Mouse (Mus musculus): ENCODE results near the gene Sorcs1.

The Sorcs1 gene

DNA sequence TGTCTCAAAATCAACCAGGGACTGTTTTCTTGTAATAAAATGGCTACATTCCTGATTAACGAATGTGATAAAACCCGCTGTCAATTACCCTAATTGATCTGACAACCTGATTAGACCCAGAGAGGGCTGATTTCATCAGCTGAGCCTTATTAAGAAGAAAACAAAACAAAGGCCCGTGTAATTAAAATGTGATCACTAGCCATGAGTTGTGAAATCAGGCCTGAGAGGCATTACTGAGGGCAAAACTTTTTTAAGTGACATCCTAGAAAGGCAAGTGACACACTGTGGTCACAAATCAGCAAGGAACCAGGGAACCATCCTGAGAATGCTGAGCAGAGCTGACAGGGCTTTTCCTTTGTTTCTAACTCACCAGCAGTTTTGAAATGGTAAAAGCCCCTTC, 267.9 kb downstream of the Sorcs1 start:
- DNase-seq = no peak

DNA sequence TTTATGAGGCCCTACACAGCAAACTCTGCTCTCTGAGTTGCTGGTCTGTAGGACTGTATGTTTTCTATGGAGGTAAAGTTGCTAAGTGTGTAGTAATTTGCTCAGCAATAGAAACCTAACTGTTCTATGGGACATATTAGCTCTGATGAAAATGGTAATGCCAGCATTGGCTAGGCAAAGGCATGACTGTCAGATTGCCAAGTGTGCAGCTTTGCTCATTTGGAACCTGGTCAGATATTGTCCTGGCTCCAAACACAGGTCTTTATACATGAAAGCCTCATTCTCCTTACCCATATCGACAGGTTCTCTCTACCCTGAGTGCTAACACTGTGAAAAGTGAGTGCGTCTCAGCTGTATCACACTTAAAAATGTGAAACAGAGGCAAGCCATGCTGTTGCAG, 280.1 kb downstream of the Sorcs1 start:
- peak; percentile 17 for DNase-seq

DNA sequence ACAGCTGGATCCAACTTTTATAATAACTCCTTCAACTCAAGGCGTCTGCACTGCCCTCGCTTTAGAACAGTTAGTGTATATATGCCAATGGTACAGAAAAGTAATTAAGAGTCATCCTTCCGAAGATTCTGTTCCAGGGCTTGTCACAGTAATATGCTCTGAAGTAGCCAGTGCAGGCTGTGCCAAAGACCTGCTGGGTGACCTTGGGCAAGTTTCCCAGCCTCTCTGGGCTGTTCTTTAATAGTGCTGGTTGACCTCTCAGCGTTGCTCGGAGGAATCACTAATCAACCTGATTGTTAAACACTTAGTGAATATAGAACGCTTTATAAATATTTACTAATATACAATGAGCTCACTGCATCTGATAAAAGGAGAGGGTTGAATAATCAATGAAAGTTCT, 282.7 kb downstream of the Sorcs1 start:
- DNase-seq = no peak

DNA sequence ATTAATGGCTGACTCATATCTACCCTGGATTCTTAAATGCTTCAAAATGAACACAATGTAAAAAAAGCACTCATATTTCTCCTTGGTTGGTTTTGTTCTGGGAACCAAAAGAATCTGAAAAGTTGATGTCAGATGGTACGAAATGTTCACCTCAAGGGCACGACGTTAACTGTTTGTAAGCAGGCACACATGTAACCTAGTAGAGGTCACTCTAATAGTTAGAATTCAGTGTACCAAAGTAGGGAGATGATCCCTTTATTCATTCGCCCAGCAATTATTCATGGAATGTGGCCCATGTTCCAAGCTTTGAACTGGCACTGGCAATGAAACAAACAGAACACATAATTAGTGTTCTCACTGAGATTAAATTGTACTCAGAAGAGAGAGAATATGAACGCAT, 284.3 kb downstream of the Sorcs1 start:
- no peak for DNase-seq

DNA sequence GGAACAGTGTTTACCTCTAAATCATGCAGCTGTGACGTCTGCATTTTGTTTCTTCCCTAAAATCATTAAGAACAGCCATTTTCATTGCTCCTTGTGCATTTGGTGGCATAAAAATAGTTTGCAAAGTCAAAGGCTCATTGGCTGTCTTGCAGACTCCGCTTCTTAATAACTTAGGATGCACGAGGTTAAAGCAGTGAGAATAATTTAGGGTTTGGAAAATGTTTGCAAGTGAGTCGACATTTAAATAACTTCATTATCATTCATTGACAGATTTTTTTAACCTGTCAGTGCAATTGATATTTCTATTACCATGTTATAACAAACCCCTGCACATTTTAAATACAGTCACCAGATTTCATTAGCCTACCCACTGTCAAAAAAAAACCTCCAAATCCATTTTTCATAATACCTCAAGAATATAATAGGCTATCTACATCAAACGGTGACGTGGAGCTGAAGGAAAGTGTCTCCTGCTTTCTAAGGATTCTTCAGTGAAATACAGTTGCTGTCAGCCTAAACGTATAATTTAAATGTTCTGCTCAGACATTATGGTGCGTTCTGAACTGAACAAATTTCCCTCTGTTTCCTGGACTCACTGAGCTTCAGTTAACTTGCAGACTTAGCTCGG, 288.4 kb downstream of the Sorcs1 start:
- DNase-seq = no peak

DNA sequence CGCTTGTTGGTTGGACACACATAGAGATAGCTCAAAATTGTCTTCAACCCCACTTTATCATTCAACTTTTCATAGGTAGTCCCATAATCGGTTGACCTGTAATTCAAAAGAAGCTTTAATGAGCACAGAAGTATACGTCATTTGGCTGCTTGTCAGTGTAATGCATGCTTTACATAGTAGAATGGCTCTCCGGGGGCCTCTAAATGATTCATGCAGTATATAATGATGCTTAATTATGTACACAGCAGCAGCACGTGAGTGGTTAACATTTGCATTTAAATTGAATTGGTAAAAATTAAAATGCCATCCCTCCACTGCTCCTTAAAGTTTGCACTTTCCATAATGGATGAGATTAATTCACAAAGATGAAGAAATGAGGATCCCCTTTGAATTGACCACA, 299.5 kb downstream of the Sorcs1 start:
- no peak for DNase-seq

DNA sequence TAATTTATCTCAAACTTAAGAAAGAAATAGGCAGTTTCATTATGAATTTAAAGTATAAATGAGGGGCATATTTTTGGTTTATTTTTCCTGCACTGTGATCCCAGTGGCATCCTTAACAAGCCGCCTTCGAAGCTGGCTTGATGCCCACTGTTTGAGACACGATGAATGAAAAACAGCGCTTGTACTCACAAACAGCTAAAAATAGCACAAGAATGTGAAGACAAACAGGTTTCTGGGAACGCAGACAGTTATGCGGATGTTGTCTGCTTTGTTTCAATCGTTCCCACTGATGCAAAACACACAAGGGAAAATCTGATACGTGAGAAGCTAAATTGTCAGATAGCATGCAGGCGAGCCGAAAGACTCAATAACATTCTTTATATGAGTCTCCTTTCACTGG, 303.7 kb downstream of the Sorcs1 start:
- DNase-seq = no peak

DNA sequence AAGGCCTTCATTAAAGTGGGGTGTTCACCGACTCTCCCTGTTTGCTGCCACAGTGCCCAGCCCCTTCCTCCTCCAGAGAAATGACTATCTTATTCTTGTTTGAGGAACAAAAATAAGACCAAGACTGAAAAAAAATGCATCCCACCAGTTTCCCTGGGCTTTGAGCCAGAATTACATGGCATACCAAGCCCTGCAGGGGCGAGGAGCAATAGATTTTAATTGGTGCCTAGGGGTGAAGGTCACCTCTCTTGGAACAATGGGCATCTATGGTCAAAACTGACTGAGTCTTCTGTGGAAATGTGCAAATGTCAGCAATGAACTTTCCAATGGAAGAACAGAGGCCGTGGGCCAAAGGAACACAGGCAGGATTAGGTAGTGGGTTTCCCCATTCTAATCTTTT, 312.0 kb downstream of the Sorcs1 start:
- DNase-seq = no peak

DNA sequence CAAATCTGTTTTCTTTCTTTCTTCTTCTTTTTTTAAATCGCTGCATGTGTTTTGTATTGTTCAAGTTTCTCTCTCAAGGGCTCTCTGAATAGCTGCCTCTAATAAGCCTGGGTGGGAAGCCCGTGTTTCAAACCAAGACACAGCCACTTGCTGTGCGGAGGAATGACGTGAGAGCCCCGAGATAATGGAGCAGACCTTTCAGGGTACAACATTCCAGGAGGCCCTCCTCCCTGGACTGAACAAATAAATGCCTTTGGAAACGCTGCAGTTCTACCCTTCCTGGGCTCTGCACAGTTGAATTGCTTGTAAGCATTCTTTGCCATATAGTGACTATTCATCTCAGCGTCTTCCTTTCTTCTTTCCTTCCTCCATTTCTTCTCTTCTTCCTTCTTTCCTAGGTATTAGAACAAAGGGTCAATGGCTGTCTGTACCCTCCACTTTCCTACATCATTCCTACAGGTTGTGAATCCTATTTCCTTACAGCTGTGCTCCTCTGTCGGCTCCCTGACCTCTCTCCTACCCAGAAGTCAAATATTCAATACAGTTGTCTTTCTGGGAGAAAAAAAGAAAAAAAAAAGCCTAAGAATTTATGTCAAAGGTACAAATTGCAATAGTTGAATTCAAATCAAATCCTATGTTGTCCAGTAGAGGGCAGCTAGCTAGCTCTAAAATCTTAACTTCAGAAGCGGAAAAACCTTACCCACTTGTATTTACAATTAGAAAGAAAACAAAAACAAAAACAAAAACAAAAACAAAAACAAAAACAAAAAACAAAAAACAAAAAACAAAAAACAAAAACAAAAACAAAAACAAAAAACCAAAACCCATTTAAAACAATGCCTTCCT, 315.6 kb downstream of the Sorcs1 start:
- DNase-seq = no peak

DNA sequence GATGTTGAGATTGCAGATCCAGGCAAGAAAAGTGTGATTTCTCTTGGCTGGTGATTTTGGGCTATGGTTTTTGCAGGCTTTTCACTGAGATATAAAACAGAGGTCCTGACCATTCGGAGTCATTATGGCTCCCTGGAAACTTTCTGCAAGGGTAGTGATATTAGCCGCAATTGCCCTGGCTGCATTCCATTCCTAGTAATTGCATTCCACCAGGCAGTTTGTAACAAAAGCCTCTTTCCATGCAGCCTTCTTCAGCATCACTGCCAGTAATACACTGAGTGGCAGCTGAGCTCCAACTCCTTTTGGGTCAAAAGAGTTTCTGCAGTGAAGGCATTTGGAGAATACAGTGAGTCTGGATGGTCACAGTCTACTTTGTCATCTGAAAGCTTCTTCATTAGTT, 319.9 kb downstream of the Sorcs1 start:
- no peak for DNase-seq

DNA sequence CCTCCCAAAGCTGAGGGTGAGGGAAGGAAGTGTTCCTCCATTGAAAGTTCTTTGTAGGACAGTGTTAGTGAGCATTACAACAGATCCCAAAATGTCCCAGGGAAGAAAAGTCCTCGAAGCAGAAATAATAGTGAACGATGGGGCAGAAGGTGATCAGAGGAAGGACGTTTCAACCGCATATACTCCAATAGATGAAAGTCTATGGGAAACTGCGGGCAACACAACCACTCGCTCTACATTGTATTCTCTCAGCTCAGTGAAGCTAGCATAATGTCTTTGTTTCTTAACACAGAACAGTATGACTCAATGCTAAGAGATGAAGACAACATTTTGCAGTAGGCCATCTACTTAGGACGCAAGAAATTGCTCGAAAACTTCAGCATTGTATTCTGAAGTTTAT, 339.2 kb downstream of the Sorcs1 start:
- DNase-seq = no peak

DNA sequence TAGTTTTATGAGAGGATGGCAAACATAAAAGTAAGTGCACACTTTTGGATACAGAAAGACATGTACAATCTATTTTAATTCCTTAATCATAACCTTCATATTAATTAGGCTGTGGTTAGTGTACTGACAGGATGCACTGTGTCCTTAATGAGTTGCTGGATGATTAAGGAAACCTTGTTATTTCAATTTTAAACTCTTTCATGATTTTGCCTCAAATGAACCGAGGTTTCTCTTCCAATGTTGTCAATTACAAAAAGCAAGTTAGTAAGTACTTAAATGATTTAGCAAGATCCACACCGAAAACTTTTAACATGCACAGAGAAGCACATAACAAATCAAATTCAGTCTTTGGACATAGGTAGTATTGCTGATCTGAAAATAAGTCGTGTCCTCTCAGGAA, 341.7 kb downstream of the Sorcs1 start:
- DNase-seq = no peak

DNA sequence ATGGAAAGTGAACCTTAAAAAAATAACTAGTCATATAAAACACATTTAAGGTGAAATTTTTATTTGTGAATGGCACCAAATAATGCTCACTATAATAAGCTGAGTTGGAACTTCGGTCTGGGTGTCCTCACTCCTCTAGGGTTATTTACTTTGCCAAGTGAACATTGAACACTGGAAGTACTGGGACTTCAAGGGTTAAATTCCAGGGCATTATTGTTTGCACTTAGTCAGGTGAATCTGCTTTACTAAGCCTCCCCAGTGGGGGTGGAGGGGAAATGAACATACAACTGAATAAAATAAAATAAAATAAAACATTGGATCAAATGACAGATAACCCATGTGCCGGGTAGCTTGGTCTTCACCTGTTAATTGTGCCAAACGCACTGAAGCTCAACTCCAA, 347.3 kb downstream of the Sorcs1 start:
- DNase-seq = no peak

DNA sequence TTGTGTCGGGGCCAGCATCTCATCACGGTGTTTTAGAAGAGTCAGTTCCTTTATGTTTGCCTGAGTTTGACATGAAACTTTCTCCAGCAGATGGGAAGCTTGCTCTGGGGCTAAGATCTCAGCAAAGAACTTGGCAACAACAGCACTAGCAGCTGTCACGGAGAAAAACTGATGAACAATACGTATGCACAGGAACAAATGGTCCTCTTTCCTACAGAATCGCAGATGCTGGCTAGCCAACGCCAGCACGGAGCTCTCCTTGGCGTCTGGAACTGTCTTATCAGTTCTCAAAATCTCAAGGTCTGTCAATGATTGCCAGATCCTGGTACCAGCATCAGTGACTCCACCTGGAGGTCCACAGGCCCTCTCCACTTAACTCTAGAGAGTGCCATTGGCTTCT, 350.6 kb downstream of the Sorcs1 start:
- peak; percentile 5 for DNase-seq

DNA sequence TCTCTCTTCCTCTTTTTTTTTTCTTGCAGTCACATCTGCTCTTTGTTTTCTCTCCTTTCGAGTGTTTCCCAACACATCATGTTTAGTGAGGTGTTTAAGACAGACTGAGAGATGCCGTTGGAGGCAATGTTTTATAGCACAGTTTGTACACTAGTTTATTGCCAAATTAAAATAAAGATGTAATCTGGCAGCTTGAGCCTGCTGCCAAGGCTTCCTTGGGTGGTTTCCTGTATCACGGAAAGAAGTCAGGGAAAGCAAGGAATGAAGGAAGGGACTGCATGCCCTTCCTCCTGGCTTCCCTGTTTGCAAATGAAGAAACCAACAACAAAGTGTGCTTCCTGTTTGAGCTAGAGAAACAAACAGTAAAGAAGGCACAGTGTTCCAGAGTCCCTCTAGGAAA, 352.3 kb downstream of the Sorcs1 start:
- DNase-seq = no peak

DNA sequence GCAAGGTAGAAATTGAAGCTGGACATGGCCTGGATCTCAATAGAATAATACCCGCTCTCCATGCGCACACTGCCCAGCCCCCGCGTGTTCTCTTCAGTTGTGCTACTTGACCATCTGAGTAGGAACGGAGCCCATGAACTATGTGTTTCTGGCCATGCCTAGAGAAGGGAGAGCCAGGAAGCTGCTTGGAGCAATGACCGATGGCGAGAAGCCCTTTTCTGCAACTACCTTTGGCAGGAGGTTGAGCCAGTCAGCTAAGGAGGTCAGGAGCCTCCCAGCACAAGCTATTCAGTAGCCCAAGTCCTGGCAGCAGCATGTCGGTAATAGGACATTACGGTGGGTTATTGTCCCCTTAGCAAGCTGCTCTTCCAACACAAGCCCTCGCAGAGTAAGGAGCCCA, 352.8 kb downstream of the Sorcs1 start:
- DNase-seq = peak; percentile 12

DNA sequence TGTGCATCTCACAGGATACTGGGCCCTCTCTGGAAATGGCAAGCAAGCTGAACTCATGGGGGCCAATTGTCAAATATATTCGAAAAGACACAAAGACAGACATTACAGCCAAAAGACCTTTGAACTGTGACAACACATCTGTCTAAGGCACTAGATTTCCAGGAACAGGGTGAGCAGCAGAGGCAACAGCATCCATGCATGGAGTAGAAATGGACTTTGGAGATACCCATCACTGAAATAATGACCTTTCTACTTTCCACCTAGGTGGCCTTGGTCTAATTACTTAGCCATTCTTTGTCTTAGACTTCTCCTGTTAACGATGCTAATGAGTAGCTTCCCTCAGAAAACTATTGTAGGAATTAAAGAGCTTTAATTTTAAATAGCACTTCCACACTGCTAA, 371.4 kb downstream of the Sorcs1 start:
- DNase-seq = no peak

DNA sequence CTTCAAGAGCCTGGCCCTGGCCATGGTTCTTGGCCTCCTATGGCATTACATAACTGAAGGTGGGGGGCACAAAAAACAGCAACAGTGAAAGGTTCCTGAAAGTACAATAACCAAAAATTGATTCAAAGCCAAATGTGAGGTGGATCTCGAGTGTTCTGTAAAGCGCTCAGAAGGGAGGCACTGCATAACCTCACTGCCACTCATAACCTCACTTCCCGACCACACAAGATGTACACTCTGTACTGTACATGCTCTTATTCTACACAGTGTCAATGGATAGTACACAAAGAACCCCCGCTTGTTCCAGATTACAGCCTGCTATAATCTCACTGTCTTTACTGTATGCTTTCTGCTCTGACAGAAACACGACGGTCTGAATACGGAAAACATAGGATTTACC, 384.2 kb downstream of the Sorcs1 start:
- no peak for DNase-seq

DNA sequence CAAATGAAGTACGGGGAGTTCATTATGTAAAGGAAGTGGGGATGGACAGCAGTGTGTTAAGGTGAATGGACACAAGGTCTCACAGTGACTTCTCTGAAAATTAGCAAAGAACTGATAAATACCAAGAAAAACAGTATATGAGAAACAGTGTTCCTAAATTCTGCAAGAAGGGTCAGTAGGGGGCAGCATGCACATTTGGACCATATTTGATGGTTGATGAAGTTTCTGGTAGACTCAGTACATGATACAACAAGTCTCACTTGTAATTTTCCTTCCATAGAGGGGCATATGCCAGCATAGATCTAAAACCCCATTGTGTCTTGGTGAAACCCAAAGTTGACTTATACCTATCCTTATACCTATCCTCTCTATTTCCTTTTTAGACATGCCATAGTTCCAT, 414.0 kb downstream of the Sorcs1 start:
- DNase-seq = peak; percentile 11

DNA sequence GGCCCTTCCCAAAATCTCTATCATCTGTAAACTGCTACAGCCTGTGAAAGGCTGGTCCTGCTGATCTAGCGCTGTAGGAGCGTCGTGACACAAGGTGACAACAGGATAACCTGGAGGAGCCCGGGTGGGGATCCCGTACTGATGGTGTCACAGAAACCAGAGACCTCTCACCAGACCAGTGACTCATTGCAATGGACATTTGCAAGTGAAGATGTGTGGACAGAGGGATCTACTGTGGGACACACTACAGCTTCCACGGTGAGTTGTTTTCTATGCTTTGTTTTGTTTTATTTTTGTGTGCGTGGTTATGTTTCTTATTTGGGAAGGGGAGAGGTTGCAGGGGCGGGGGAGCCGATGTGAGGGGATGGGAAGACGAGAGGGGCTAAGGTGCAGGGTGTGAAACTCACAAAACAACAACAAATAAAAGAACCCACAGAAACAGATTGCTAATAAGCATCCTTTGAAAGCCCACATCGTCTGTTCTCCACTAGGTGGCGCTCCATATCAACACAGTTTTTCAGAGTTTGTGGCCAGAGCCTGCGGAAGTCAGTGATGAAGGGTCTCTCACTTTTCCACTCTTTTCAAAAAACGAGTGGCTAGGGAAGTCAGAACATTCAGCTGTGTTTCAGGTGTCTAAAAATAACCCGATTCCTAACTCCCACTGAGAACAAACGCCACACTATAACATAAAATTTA, 419.6 kb downstream of the Sorcs1 start:
- DNase-seq = peak; percentile 13

DNA sequence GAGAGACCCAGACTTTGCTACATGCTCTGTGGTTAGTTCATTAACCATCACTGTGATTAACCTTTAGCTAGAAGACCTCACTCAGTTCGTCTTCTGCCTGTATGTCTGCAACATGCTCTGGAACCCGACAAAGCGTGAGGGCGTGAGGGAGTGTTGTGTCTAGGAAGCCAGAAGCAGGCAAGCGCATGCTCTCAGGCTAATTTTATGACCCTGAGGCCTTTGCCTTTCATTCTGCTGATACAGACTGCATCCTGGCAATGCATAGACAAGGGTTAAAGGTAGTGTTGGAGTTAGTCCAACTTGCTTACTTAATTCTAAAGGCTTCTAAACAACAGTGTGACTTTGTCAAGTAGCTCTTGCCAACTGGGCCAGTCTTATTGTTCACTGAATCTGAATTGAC, 458.0 kb downstream of the Sorcs1 start:
- no peak for DNase-seq

DNA sequence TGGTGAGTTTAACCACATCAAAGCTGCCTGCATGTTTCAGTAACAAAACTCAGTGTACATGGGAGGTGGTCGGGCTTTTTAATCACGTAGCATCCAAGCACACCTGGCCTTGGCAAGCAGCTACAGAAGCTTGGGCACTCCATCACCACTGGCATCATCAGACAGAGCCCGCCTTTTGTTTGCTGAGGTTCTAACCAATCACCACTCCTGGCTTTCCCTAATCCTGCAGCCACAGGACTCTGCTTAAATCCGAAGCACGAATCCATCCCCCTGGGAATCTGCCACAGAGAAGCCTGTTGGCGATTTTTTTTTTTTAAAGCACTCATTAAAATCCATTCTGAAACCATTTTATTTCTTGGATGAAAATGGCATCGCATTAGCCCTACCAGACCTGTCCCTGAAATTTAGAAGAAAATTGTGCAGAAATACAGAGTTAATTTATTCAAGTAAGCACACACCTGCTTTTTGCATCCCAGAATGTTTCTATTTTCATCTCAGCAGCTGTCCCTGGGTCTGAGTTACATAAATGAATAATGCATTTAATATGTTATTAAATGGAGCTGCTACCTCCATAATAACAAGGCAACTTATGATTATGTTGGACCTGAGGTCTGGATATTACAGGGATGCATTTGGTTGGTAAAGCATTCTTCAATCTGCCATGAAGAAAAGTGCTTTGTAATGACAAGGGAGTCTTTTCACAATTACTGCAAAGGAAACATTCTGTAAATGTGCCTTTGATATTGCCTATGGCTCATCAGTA, 463.8 kb downstream of the Sorcs1 start:
- DNase-seq = no peak

DNA sequence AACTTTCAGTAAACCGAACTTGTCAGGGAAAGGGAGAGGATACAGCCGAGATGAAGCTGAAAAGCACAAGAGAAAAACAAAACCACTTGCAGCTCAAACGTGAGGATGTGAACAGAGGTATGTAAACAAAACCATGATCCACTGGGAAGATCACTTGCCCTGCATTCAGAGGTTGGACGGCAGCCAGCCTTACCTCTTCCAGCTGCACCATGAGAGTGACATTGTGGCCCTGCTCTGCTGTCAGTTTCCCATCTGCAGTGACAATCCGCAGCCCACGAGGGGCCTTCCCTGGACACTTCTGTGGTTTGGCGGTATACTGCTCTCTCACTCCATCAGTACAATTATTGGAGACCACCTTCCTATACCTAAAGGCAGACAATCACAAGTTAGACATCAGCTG, 468.0 kb downstream of the Sorcs1 start:
- DNase-seq = no peak

Measured in cerebellum, adult 9-10 months (tissue).